Mouse (Mus musculus) gastrocnemius, adult 18-20 months (tissue): ENCODE results near the gene Fasn. TPM values are rescaled to one million over a fixed set of nuclear protein-coding genes. Genes with fewer than 3 reads are reported as not detected.
"Not testable (repeated sequence)": the region's sequence is repeated elsewhere in the genome, so short reads cannot be mapped to it uniquely, and the experiment has no call there.

ENCODE experiments used
- DNase-seq: peaks from one replicate; pipeline ENCODE4 v3.0.0; 2021; ENCODE audit warnings: low spot score
- total RNA-seq, 2 experiments: library from RNA; stranded (reverse); gene quantifications; 2 replicates each; pipeline ENCODE4 v1.2.3; 2021

Fasn gene
- total RNA-seq, 2 experiments from 2014 or later, result 11.4 to 17.1 TPM

- DNase-seq, result peak; percentile 92
Measured at GRCm38 (mm10) chr11:120800061-120800904, 24.1 kb downstream of the Fasn start.

GRCm38 (mm10) chr11:120799316-120799890 lies 24.9 kb downstream of the Fasn start:
- no peak for DNase-seq

- DNase-seq, result no peak
Measured at GRCm38 (mm10) chr11:120798244-120798643, 26.1 kb downstream of the Fasn start.

GRCm38 (mm10) chr11:120796614-120796946 lies 27.8 kb downstream of the Fasn start:
- no peak for DNase-seq

DNA sequence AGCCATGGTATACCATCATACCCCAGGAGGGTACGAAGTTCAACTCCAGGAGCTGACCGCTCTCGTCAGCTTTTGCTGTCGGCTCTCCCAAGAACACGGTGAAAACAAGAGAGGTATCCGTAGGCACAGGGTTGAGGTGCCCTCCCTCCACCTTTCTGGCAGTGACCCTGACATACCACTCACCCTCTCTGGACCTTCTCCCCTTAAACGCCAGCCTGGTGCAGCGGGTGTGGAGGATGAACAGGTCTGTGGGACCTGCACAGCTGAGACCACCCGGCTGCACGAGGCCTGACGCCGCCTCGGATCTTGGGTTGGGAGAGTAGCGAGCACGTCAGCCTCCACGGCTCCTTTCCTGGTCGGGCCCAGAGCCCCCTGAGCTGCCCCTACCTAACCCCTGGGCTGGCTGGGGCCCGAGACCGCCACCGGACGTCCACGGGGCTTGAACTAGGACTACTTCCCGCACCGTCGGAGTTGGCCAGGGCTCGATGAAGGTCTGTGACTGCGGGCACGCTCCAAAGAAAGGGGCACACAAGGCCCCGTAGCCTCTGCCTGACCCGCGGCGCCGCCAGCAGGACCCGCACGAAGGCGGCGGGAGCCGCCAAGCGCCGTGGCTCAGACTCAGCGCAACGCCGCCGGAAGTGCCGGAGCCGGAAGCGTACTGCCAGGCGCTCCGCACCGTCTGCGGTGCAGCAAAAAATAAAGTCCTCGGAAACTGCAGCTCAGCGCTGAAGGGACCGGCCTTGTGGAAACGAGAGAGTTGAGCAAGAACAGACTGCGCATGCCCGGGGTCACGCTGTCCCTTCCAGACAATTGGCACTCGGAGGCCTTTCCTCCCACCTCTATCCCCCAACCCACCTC lies 28.4 kb downstream of the Fasn start, which contains the start of gene Dus1l:
TSS of gene Dus1l (minus strand) at position 648 of the 858 bp plus-strand sequence.
- peak; percentile 98 for DNase-seq

DNA sequence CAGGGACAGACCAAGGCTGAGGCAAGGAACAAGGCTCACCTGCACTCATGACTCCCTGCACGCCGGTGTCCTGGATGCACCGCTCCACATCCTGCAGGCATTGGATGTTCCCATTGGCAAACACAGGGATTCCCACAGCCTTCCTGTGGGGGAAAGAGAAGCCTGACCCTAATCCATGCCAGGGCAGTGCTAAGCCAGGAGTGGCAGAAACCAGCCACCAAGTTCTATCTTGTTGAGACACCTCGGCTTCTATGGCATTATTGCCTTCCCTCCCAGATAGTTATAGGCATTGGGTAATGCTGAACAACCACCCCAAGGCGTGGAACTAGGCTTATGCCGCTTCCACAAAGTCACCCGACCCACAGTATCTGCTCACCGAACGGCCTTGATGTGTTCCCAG lies 31.7 kb downstream of the Fasn start:
- no peak for DNase-seq

DNA sequence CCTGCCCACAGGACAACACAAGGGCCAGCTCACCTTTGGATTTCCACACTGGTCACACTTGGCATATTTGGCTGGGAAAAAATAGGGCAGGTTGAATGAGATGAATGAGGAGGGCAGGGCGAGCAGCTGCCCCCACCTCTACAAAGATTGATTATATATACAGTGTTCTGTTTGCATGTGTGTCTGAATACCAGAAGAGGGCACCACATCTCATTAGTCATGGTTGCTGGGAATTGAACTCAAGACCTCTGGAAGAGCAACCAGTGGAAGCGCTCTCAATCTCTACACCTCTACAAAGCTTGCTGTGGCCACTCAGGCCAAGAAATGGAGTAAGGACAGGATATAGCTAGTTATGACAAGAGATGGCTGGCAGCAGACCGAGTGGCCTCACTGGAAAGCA lies 34.5 kb downstream of the Fasn start:
- DNase-seq, result no peak

GRCm38 (mm10) chr11:120789355-120789754 lies 35.0 kb downstream of the Fasn start:
- DNase-seq, result no peak

- DNase-seq, result not testable (repeated sequence)
Measured at GRCm38 (mm10) chr11:120788460-120788859, 35.9 kb downstream of the Fasn start.

DNA sequence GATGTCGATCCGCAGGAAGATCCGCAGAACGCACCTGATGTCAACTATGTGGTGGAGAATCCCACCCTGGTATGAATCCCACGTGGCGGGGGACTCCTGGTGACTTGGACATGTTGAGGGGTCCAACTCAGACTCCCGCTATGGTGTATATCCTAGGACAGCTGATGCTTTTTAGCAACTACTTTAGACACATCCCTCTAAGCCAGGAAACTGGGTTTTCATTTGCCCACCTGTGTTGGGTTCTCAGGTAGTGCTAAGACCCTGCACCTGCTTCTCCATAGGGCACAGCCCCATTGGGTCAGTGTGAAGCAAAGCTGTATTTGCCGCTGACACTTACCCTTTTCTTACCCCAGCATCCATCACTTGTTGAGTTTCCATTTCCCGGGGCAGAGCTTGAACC lies 39.2 kb downstream of the Fasn start:
- no peak for DNase-seq

DNA sequence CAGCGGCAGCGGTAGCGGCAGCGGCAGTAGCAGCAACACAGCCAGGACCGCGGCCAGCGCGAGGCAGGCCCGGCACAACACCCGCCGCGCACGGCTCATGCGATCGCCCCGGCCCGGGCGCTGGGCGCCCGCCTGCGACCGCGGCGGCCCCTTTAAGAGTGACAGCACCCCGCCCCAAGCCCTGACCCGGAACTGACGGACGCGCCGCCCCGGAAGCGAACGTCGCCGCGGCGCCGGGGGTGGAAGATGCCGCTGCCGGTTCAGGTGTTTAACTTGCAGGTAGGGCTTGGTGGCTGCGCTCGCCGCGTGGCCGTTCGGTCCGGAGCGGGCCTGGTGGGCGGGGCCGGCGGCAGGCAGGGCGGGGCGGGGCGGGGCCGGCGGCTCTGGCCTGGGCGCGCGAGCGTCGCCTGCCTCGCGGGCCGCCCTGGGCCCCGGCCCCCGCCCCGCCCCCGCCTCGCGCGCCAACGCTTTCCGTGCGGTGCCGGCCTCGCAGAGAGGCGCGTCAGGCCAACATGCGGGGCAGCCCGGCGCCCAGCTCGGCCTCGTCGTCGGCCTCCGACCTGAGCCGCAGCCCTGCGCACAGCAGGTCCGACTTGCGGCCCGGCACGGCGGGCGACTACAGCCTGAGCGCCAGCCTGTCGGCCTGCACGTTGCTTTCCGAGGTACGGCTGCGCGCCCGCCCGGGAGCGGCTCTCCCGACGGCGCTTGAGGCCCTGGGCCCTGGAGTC lies 40.1 kb downstream of the Fasn start, which contains the start of the genes Rfng and Gps1:
TSS of gene Rfng (minus strand) at position 144 of the 728 bp plus-strand sequence.
TSS of gene Gps1 (plus strand) at position 209 of the 728 bp plus-strand sequence.
- DNase-seq, result peak; percentile 84

GRCm38 (mm10) chr11:120783426-120784063 lies 40.8 kb downstream of the Fasn start:
- DNase-seq, result no peak

DNA sequence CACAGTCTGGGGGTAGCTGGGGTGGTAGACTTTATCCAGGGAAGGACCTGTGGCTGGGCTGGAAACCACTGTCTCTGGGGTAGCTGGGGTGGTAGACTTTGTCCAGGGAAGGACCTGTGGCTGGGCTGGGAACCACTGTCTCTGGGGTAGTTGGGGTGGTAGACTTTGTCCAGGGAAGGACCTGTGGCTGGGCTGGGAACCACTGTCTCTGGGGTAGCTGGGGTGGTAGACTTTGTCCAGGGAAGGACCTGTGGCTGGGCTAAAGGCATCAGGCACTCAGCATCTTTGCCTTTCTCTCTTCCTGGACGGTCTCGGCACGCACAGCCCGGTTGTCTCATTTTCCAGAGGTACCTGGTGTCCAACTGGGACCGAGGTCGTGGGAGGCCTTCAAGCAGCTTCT lies 43.0 kb downstream of the Fasn start:
- DNase-seq, result not testable (repeated sequence)

- no peak for DNase-seq
Measured at GRCm38 (mm10) chr11:120779876-120780275, 44.5 kb downstream of the Fasn start.

GRCm38 (mm10) chr11:120777123-120777522 lies 47.2 kb downstream of the Fasn start:
- no peak for DNase-seq

- peak; percentile 96 for DNase-seq
Measured at GRCm38 (mm10) chr11:120775774-120776469, 48.4 kb downstream of the Fasn start.

DNA sequence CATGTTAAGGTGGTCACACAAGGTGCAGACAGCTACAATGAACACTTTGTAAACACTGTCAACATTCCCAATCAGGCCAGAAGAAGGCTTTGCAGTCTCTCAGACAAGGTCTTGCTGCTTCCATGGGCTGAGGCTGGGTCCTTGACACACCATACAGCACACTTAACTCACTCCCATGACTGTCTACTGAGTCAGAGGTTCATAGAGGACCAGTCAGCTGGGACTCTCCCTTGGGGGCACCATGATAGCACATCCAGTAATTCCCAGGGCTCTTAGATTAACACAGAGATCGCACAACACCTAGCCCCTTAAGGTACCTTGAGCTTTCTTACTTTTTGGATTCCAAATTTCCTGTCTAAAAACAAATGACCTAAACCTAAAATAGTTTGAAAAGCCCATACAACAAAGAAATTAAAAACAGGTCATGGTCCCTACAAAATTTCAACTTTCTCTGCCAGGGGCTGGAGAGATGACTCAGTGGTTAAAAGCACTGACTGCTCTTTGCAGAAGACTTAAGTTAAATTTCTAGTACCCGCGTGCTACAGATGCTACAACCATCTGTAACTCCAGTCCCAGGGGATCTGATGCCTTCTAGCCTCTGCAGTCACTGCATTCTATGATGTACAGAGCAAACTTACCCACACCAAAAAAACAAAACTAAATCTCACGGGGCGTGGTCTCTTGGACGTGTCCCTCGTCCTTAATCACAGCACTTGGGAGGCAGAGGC lies 50.7 kb downstream of the Fasn start:
- no peak for DNase-seq

- DNase-seq, result no peak
Measured at GRCm38 (mm10) chr11:120772749-120773148, 51.6 kb downstream of the Fasn start.

- DNase-seq, result no peak
Measured at GRCm38 (mm10) chr11:120768206-120768605, 56.1 kb downstream of the Fasn start.
